Mouse (Mus musculus) cortical plate, adult 2 months (tissue): ENCODE measurements around the gene Grxcr1. TPM values are rescaled to one million over a fixed set of nuclear protein-coding genes. Genes with fewer than 3 reads are reported as not detected.

Experiments used
- H3K27ac ChIP-seq: fragments of 200-500 bp; 2 replicates; pipeline ENCODE4 v1.5.1; 2012; ENCODE audit warnings: low read length, control low read depth, inconsistent platforms; ENCODE audit not compliant: insufficient read depth
- H3K4me1 ChIP-seq: fragments of 200-500 bp; 2 replicates; pipeline ENCODE4 v1.6.1; 2011; ENCODE audit warnings: low read length; ENCODE audit not compliant: control insufficient read depth, insufficient read depth
- H3K4me3 ChIP-seq: fragments of 200-500 bp; 2 replicates; pipeline ENCODE4 v1.5.1; 2011; ENCODE audit warnings: mild to moderate bottlenecking, low read length, control low read depth; ENCODE audit not compliant: insufficient read depth
- CTCF ChIP-seq: fragments of 200-500 bp; IDR thresholded peaks from 2 replicates; pipeline ENCODE4 v1.5.1; 2011; ENCODE audit warnings: mild to moderate bottlenecking, control low read depth, low read length; ENCODE audit not compliant: insufficient read depth; ENCODE audit errors: extremely low read depth
- POLR2A ChIP-seq: fragments of 200-500 bp; IDR thresholded peaks from 2 replicates; pipeline ENCODE4 v1.6.1; 2011; ENCODE audit warnings: mild to moderate bottlenecking, low read length, control low read depth; ENCODE audit not compliant: insufficient read depth; ENCODE audit errors: extremely low read depth
- polyA plus RNA-seq: library from polyadenylated mRNA; depleted of rRNA; stranded (reverse); fragments of >200 nt; gene quantifications from 2 replicates; pipeline ENCODE4 v1.2.3, GENCODE M21; 2012; rRNA removed

Gene Grxcr1
- polyA plus RNA-seq, 1 experiment: not detected

DNA sequence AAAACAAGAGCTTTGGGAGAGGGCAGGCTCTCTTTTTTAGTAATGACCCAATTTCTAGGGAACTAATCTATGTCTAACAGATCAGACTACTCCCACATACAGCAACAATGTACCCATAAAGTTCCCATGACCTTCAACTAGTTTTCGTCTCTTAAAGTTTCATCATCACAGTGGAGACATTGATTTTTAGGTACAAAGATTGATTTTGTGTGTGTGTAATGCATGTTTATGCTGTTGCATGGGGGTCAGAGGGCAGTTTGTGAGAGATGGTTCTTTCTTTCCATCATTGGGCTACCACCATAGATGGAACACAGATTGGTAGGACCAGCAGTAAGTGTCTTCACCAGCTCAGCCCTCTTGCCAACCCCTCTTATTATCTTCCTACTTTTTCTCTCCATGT, 93.8 kb downstream of the Grxcr1 start:
- Histone ChIP-seq H3K4me3 (no peak overlapping the region), H3K4me1 (no peaks in the 10 kb centered on the region), H3K27ac (no peak overlapping the region)
- no peak for TF ChIP-seq POLR2A
- no peak for TF ChIP-seq CTCF

DNA sequence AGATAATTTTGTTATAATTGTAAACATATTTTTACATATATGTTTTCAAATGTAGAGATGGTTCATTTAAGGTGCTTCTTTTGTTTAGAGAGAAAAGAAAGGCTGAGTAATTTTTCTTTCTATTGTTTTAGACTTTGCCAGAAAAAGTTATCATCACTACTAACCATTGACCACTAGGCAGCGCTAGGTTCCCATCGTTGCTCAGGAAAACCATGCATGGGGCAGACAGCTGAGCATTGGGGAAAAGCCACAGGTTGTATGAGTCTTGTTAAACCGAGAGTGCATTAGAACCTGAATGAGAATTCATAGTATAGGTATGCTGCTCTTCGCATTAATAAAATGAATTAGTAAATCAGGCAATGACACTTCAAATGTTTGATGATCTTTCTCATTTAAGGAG, 96.8 kb downstream of the Grxcr1 start:
- Histone ChIP-seq H3K4me1 (no peaks in the 10 kb centered on the region), H3K27ac (no peak overlapping the region), H3K4me3 (no peak overlapping the region)
- TF ChIP-seq CTCF (peak; percentile 84), POLR2A (no peak)

DNA sequence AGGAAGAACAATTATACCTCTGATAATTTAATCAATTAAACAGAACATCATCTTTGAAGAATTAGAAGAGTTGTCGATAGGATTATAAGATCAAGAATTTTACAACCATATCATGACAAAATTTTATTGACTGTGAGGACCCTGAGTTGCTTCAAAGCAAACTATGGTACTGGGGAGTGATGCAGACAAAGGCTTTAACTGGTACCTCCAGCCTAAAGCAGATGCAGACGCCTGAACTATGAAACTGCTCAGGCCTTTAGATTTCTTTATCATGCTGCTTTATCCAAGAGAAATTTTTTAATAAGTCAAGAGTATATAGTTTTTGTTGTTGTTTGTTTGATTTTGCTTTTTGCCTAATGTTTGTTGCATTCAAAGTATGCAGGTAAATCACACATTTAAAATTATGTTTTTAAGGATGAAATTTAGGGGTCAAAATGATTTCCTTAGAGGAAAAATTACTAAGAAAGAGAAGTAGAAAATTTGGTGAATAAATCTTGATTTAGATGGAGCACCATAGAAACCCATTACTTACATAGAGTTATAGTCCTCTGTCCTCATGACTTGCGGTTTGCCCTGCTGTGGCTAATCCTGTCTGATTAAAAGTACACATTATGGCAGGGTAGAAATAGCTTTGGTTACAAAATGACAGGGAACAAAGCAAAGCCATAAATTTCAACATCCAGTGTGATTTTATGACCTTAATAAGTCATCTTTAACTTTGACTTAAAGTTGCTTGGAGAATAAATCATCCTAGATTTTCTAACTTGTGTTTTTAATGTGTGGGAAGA, 97.4 kb downstream of the Grxcr1 start:
- Histone ChIP-seq H3K4me1 (no peaks in the 10 kb centered on the region), H3K27ac (no peak overlapping the region), H3K4me3 (no peak overlapping the region)

GRCm38 (mm10) chr5:68146818-68147217, 115.2 kb downstream of the Grxcr1 start:
- no peak for TF ChIP-seq CTCF
- no peak for TF ChIP-seq POLR2A
- H3K4me1 ChIP-seq: no peaks in the 10 kb centered on the region

More for the DNA sequence above, 97.4 kb downstream of the Grxcr1 start:
- TF ChIP-seq CTCF (no peak), POLR2A (no peak)

GRCm38 (mm10) chr5:68149946-68150345, 118.3 kb downstream of the Grxcr1 start:
- no peak for TF ChIP-seq CTCF
- TF ChIP-seq POLR2A: no peak
- Histone ChIP-seq H3K27ac (no peak overlapping the region), H3K4me3 (no peak overlapping the region), H3K4me1 (no peaks in the 10 kb centered on the region)

More at GRCm38 (mm10) chr5:68146818-68147217, 115.2 kb downstream of the Grxcr1 start:
- Histone ChIP-seq H3K27ac (no peak overlapping the region), H3K4me3 (no peak overlapping the region)

DNA sequence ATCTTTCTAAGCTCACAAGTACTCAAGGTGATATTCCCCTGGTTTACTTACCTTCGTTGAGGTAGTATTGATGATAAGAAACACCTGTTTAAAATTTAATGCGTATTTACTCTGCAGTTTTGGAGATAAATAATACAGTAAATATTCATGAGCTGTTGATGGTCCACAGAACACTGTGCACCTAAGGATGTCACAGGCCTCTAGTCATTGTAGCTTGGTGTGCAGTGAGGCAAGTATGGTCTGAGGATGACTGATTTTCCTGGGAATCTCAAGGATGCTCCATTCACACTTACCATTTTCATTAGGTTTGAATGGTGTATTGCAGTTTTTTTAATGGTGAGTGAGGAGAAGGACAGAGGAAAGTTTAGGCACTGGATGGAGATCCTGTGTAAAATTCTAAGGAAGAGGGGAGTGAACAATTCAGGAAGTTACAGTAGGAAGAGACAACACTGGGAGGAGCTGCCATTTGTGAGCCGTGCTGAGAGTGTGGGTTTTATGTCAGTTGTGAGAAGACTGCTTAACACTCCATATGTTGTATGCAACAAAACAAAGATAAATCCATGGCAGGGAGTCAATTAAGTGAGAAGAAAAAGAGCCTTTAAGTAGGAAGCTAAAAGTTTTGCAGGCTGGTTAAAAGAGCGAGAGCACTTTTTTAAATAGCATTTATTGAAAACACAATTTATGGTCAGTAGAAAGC, 118.9 kb downstream of the Grxcr1 start:
- TF ChIP-seq CTCF (no peak), POLR2A (no peak)
- Histone ChIP-seq H3K4me1 (no peaks in the 10 kb centered on the region), H3K27ac (no peak overlapping the region), H3K4me3 (no peak overlapping the region)

DNA sequence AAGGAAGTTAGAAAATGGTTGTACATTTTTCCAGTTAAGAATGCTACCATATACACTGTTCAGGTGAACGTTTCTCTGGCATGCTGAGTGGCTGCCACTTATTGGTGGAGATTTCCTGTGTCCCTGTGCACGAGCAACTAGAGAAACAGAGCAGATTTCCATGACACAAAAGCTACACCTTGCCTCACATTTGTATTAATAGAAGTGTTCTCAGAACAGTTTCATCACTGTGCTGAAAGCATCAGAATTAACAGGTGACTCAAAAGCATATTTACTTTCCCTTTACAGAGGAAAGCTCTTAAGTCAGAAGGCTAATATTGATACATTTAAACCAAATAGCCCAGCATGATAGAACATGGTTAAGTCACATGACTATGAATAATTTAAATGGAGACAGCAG, 130.9 kb downstream of the Grxcr1 start:
- TF ChIP-seq POLR2A (no peak), CTCF (no peak)
- no peak overlapping the region for H3K27ac ChIP-seq
- no peaks in the 10 kb centered on the region for H3K4me1 ChIP-seq
- H3K4me3 ChIP-seq: no peak overlapping the region

GRCm38 (mm10) chr5:68165954-68166353, 134.3 kb downstream of the Grxcr1 start:
- H3K4me1 ChIP-seq: no peaks in the 10 kb centered on the region
- no peak overlapping the region for H3K27ac ChIP-seq
- no peak overlapping the region for H3K4me3 ChIP-seq
- TF ChIP-seq POLR2A (no peak), CTCF (no peak)

Other genes with a start within 250 kb of the Grxcr1 start
- 70.2 and 70.3 TPM in 2 replicates for gene Atp8a1, start 184.4 kb upstream of the Grxcr1 start, polyA plus RNA-seq
- gene Gm5108, start 90.2 kb upstream of the Grxcr1 start, polyA plus RNA-seq: not detected in 2 replicates
- gene Gm21905, start 85.4 kb upstream of the Grxcr1 start, polyA plus RNA-seq: not detected in 2 replicates